Mouse (Mus musculus) C2C12 (cell line): ENCODE measurements at regions not wholly inside any gene's neighbourhood (a gene's known extent, or its start where the extent isn't known, plus 50 kb on each side); places are given as distances from the start of the nearest gene placed in this dataset.

ENCODE experiments used
- H3K27me3 ChIP-seq: one replicate; pipeline ENCODE4 v1.6.1; 2011; ENCODE audit not compliant: control insufficient read depth, insufficient read depth, insufficient read length
- H3K36me3 ChIP-seq: one replicate; pipeline ENCODE4 v1.6.1; 2011; ENCODE audit not compliant: control insufficient read depth, insufficient read depth
- H3K4me3 ChIP-seq: one replicate; pipeline ENCODE4 v1.5.1; 2011; ENCODE audit warnings: mild to moderate bottlenecking, control low read depth; ENCODE audit not compliant: poor library complexity, insufficient read depth, severe bottlenecking
- H3K79me2 ChIP-seq: one replicate; pipeline ENCODE4 v1.6.1; 2011; ENCODE audit not compliant: control insufficient read depth, insufficient read depth
- H3K79me3 ChIP-seq: one replicate; pipeline ENCODE4 v1.6.1; 2011; ENCODE audit warnings: low read depth, control low read depth
- H3ac ChIP-seq: one replicate; pipeline ENCODE3; 2011; ENCODE audit warnings: low read depth; ENCODE audit not compliant: control insufficient read depth, insufficient read length
- CEBPB ChIP-seq: IDR thresholded peaks from one replicate; pipeline ENCODE4 v1.6.1; 2011; ENCODE audit warnings: low read depth, mild to moderate bottlenecking, control low read depth, moderate library complexity
- CTCF ChIP-seq: IDR thresholded peaks from one replicate; pipeline ENCODE4 v1.5.1; 2011; ENCODE audit not compliant: control insufficient read depth, insufficient read depth, insufficient read length
- FOSL1 ChIP-seq: IDR thresholded peaks from one replicate; pipeline ENCODE4 v1.8.0; 2011; ENCODE audit warnings: mild to moderate bottlenecking, low read length; ENCODE audit not compliant: poor library complexity, insufficient read depth, severe bottlenecking
- MAX ChIP-seq: IDR thresholded peaks from one replicate; pipeline ENCODE4 v1.6.1; 2011; ENCODE audit warnings: mild to moderate bottlenecking, control low read depth
- MYOD1 ChIP-seq: IDR thresholded peaks from one replicate; pipeline ENCODE4 v1.6.1; 2011; ENCODE audit warnings: low read depth; ENCODE audit not compliant: control insufficient read depth, insufficient read length
- MYOG ChIP-seq: IDR thresholded peaks from one replicate; pipeline ENCODE4 v1.6.1; 2011; ENCODE audit not compliant: control insufficient read depth, insufficient read length; ENCODE audit errors: extremely low read depth
- USF1 ChIP-seq: IDR thresholded peaks from one replicate; pipeline ENCODE4 v1.6.1; 2011; ENCODE audit warnings: low read depth, mild to moderate bottlenecking, control low read depth, moderate library complexity

- no peaks in the 10 kb centered on the region for H3K36me3 ChIP-seq
- no peaks in the 10 kb centered on the region for H3K79me2 ChIP-seq
- H3K79me3 ChIP-seq: no peaks in the 10 kb centered on the region
- no peak overlapping the region for H3K4me3 ChIP-seq
- H3ac ChIP-seq: no peak overlapping the region
- no peak for TF ChIP-seq MYOG
- no peak for TF ChIP-seq USF1
- no peak for TF ChIP-seq FOSL1
- no peak for TF ChIP-seq MAX
- TF ChIP-seq CEBPB: no peak
- no peak for TF ChIP-seq MYOD1
- no peak for TF ChIP-seq CTCF
- H3K27me3 ChIP-seq: no peaks in the 10 kb centered on the region
These were observed 54.6 kb downstream of the Gm11733 start for GRCm38 (mm10) chr11:117538732-117539131.

GRCm38 (mm10) chr11:117540609-117541008, 56.4 kb downstream of the Gm11733 start:
- Histone ChIP-seq H3K79me3 (no peaks in the 10 kb centered on the region), H3ac (no peak overlapping the region), H3K79me2 (no peaks in the 10 kb centered on the region), H3K36me3 (no peaks in the 10 kb centered on the region), H3K4me3 (no peak overlapping the region), H3K27me3 (no peaks in the 10 kb centered on the region)
- TF ChIP-seq CTCF: no peak
- no peak for TF ChIP-seq MYOG
- no peak for TF ChIP-seq MYOD1
- no peak for TF ChIP-seq USF1
- TF ChIP-seq FOSL1: no peak
- TF ChIP-seq MAX: no peak
- TF ChIP-seq CEBPB: no peak

- no peak overlapping the region for H3ac ChIP-seq
- no peaks in the 10 kb centered on the region for H3K79me2 ChIP-seq
- H3K36me3 ChIP-seq: no peaks in the 10 kb centered on the region
- no peak overlapping the region for H3K4me3 ChIP-seq
- H3K79me3 ChIP-seq: no peaks in the 10 kb centered on the region
- no peaks in the 10 kb centered on the region for H3K27me3 ChIP-seq
- TF ChIP-seq MYOG: no peak
- no peak for TF ChIP-seq MAX
- no peak for TF ChIP-seq MYOD1
- no peak for TF ChIP-seq USF1
- no peak for TF ChIP-seq CEBPB
- no peak for TF ChIP-seq CTCF
- TF ChIP-seq FOSL1: no peak
These were observed 57.2 kb downstream of the Gm11733 start for GRCm38 (mm10) chr11:117541205-117541884.

- Histone ChIP-seq H3K36me3 (no peaks in the 10 kb centered on the region), H3K79me2 (no peaks in the 10 kb centered on the region), H3ac (no peak overlapping the region), H3K79me3 (no peaks in the 10 kb centered on the region), H3K4me3 (no peak overlapping the region), H3K27me3 (no peaks in the 10 kb centered on the region)
- TF ChIP-seq FOSL1 (no peak), MYOD1 (no peak), CTCF (no peak), USF1 (no peak), CEBPB (no peak), MAX (no peak), MYOG (no peak)
These were observed 59.0 kb downstream of the Gm11733 start for GRCm38 (mm10) chr11:117543191-117543590.

GRCm38 (mm10) chr11:117544507-117544906, 60.3 kb downstream of the Gm11733 start:
- H3K79me3 ChIP-seq: no peaks in the 10 kb centered on the region
- TF ChIP-seq MYOD1: no peak
- no peak for TF ChIP-seq CTCF
- no peak overlapping the region for H3K4me3 ChIP-seq
- no peaks in the 10 kb centered on the region for H3K27me3 ChIP-seq
- H3K36me3 ChIP-seq: no peaks in the 10 kb centered on the region
- no peak overlapping the region for H3ac ChIP-seq
- no peaks in the 10 kb centered on the region for H3K79me2 ChIP-seq

- no peaks in the 10 kb centered on the region for H3K79me3 ChIP-seq
- no peak overlapping the region for H3K4me3 ChIP-seq
- no peak overlapping the region for H3ac ChIP-seq
- TF ChIP-seq FOSL1: no peak
- TF ChIP-seq MYOD1: peak; percentile 63
- H3K27me3 ChIP-seq: no peaks in the 10 kb centered on the region
- H3K36me3 ChIP-seq: no peaks in the 10 kb centered on the region
- H3K79me2 ChIP-seq: no peaks in the 10 kb centered on the region
These were observed 60.8 kb downstream of the Gm11733 start for GRCm38 (mm10) chr11:117544926-117545325.
